Mouse (Mus musculus): ENCODE data around the gene Slc35e2. TPM values are rescaled to one million over a fixed set of nuclear protein-coding genes. Genes with fewer than 3 reads are reported as not detected.
"Not testable (repeated sequence)": the region's sequence is repeated elsewhere in the genome, so short reads cannot be mapped to it uniquely, and the experiment has no call there.

Slc35e2 gene
- total RNA-seq (2021), result 10 to 100 TPM; 11.2 to 11.4 TPM
- long read RNA-seq, experiment 1, partial matches to known transcripts, result 0 of 1 reads
- long read RNA-seq, experiment 1, other reads (novel, unspliced or antisense), result 0 of 1 reads
- long read RNA-seq, experiment 2, partial matches to known transcripts, result 0 of 2 reads
- long read RNA-seq, experiment 2, other reads (novel, unspliced or antisense), result 2 of 2 reads

DNA sequence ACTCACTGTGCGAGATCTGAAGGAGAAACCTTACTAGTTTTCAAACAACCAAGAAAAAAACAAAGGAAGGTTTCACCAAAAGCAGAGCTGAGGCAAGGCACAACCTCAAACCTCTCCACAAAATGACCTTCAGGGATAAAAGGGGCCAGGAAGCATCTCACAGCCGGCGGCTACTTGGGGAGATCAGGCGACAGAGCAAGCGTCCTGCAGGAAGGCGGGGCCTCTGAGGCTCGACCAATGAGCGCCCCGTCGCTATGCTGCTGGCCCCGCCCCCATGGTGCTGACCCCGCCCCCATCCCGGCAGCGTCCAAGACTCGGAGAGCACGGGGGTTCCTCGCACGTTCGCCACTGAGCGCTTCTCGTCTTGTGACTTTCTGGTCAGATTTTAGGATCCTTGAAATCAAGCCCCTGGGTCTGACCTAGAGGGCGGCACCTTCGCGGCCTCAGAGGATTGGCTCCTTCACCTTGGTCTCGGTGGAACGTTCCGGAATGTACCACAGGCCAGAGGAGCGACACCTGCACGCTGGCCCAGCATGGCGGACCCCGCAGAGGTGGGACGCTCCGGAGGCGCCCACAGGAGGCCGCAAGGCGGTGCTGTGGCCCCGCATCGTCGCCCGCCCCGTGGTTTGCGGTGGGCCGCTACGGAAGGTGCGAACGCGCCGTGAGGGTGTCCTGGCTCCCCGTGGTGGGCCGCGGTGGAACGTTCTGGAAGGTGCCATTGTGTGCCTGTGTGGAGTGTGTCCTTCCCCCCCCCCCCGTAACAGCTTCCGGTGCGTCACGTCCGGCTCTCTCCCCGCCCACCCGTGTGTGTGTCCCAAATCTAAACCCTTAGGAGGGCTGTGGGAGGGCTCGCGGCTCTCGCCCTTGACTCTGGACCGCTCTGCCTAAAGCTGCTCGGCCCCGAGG is at the start of gene Slc35e2:
TSS of gene Slc35e2 (plus strand) at position 326 of the 906 bp plus-strand sequence.
- intact Hi-C loops (cut with DNase I), result no loop called here
- peak; percentile 93 to 94 for DNase-seq

- DNase-seq, result no peak
- intact Hi-C loops (cut with DNase I), result no loop called here
Measured at GRCm38 (mm10) chr4:155552917-155553532, 48.2 kb upstream of the Slc35e2 start.

DNA sequence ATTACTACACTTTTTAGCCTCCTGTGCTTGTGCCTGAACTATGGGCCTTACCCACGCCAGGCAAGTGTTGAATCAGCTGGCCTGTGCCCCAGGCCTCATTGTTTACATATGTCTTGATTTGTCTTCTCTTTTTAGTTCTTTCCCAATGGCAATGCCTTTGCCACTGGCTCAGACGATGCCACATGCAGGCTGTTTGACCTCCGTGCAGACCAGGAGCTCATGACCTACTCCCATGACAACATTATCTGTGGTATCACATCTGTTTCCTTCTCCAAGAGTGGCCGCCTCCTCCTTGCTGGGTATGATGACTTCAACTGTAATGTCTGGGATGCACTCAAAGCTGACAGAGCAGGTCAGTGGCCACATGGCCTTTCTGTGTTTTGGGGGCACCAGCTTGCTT is 46.3 kb upstream of the Slc35e2 start:
- DNase-seq, result no peak
- intact Hi-C loops (cut with DNase I), result loop anchor here (2.0 kb wide), 1 partner anchor 26 kb away; no protein-coding TSS in a partner anchor

- intact Hi-C loops (cut with DNase I), result loop anchor here (2.0 kb wide), 1 partner anchor 27 kb away; no protein-coding TSS in a partner anchor
- no peak for DNase-seq
Measured at GRCm38 (mm10) chr4:155555464-155555863, 45.8 kb upstream of the Slc35e2 start.

DNA sequence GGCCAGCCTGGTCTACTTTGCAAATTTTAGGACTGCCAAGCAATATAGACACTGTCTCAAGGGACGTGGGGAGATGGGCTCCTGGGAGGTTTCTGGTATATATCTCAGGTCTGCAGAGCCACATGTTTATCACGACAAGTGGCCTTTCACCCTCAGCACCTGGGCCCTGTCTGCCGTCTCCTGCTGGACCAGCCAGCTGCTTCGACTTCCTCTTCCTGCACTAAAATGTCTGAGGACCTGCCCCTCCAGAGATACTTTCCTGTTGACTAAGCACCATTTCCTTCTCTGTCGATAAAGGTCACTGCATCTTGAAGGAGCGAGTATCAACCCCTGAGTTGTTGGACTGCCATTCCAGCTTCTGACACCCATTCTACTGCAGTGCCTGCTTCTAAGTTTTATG is 41.8 kb upstream of the Slc35e2 start:
- intact Hi-C loops (cut with DNase I), result no loop called here
- no peak for DNase-seq

DNA sequence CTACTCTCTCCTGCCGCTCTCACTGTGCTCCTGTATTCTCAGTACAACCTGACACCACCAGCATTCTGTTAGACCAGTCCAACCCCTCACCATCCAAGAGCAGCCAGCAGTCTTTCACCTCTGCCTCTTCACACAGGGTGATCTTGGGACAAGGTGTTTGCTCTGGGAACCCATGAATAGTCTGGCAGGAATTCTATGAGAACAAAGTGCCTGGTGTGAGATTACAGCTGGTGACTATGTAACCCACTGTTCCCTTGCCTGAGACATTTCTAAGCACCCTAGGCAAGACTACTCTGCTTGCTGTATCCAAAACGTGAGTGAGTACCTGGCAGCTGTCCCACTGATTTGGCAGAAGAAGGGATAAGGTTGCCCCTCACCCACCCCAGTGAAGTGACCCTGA is 40.3 kb upstream of the Slc35e2 start:
- intact Hi-C loops (cut with DNase I), result loop anchor here (5.0 kb wide), 1 partner anchor 49 kb away; no protein-coding TSS in a partner anchor
- DNase-seq, result peak in 1 of 2 experiments; percentile 44

GRCm38 (mm10) chr4:155561661-155562442 is 39.4 kb upstream of the Slc35e2 start, which contains the start of gene Nadk:
Nadk (plus strand) TSS chr4:155562378.
- DNase-seq, result peak; percentile 34 to 38
- intact Hi-C loops (cut with DNase I), result loop anchor here (5.0 kb wide), 1 partner anchor 50 kb away; no protein-coding TSS in a partner anchor

GRCm38 (mm10) chr4:155562725-155563399 is 38.4 kb upstream of the Slc35e2 start:
- intact Hi-C loops (cut with DNase I), result loop anchor here (5.0 kb wide), 1 partner anchor 51 kb away; no protein-coding TSS in a partner anchor

DNA sequence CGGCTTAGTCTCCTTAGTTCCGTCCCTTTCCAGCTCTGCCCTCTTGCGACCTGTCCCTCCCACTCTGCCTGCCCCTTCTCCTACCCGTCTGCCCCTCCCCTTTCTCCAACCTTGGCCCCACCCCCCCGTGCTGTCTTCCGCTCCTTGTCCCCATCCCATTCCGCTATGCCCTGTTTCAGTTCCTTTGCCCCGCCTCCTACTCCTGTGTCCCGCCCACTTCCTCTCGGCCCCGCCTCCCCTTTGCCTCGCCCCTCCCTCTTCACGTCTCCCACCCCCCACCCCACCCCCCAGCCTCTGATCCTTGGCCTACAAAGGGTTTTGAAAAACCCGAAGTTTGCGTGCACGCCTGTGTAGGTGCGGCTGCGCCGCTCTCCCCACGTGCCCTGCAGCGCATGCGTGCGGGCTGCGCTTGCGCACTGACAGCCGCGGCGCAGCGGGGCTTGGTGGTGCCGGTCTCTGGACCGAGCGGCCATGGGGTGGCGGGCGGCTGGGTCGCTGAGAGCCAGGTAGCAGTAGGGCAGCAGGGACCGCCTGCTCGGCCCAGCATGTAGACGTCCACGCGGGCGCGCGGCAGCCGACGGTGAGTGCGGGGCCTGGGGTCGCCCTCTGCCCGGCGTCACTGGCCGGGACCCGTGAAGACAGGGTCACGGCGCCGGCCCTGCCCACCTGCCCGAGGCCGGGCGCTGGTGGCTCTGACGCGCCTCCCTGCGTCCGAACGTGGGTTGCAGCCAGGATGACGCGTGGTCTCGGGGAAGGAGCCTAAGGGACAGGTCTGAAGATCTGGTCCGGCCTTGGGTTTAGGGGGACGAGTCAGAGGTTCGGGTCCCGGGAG is 37.6 kb upstream of the Slc35e2 start:
- peak; percentile 95 to 97 for DNase-seq

More at GRCm38 (mm10) chr4:155562725-155563399, 38.4 kb upstream of the Slc35e2 start:
- peak; percentile 73 to 83 for DNase-seq

GRCm38 (mm10) chr4:155564315-155565069 is 36.7 kb upstream of the Slc35e2 start:
- intact Hi-C loops (cut with DNase I), result loop anchor here (2.0 to 5.0 kb wide), 3 partner anchors 52 to 197 kb away; partner anchors contain the start of gene Gnb1
- peak; percentile 44 to 54 for DNase-seq

More for the DNA sequence above, 37.6 kb upstream of the Slc35e2 start:
- intact Hi-C loops (cut with DNase I), result loop anchor here (2.0 to 5.0 kb wide), 2 partner anchors 51 to 73 kb away; partner anchors contain the start of gene Gnb1

DNA sequence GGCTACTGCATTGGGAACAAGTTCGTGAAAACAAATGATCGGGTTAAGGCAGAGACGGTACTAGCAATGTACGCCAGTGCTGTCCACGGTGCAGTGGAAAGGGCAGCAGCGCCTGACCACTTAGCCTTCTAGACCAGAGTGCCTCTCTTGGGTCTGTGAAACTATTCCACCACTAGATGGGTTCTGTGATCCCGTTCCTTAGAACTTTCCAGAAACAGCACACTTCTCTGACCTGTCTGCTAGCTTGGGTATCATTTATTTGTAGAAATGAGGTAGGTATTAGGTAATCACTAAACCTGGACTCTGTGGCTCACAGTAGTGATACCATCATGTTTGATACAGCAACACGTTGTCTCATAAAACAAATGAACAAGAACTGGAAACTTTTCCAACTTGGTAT is 34.7 kb upstream of the Slc35e2 start:
- no peak for DNase-seq
- intact Hi-C loops (cut with DNase I), result loop anchor here (5.0 kb wide), 1 partner anchor 199 kb away; no protein-coding TSS in a partner anchor

- intact Hi-C loops (cut with DNase I), result loop anchor here (1.0 to 5.0 kb wide), 2 partner anchors 87 to 201 kb away; no protein-coding TSS in a partner anchor
- peak in 1 of 2 experiments; percentile 47 for DNase-seq
Measured at GRCm38 (mm10) chr4:155568170-155568569, 33.0 kb upstream of the Slc35e2 start.

- intact Hi-C loops (cut with DNase I), result loop anchor here (1.0 to 5.0 kb wide), 2 partner anchors 88 to 202 kb away; no protein-coding TSS in a partner anchor
Measured at GRCm38 (mm10) chr4:155568632-155569370, 32.4 kb upstream of the Slc35e2 start.

DNA sequence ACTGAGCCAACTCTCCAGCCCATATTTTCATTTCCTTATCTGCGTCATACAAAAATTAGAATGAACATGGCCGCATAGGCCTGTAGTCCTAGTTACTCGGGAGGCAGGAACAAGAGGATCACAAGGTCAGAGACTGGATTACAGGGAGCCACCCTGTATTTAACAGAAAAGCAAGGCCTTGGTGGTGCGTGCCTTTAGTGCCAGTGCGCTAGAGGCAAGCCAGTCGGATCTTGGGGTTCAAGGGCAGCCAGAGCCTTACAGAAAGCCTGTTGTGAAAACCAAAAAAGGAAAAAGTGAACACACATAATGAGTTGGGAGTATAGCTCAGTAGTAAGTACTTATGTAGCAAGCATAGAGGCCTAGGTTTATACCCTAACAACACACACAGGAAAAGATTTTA is 31.4 kb upstream of the Slc35e2 start:
- no peak for DNase-seq
- intact Hi-C loops (cut with DNase I), result loop anchor here (5.0 kb wide), 1 partner anchor 203 kb away; no protein-coding TSS in a partner anchor

More at GRCm38 (mm10) chr4:155568632-155569370, 32.4 kb upstream of the Slc35e2 start:
- DNase-seq, result no peak

DNA sequence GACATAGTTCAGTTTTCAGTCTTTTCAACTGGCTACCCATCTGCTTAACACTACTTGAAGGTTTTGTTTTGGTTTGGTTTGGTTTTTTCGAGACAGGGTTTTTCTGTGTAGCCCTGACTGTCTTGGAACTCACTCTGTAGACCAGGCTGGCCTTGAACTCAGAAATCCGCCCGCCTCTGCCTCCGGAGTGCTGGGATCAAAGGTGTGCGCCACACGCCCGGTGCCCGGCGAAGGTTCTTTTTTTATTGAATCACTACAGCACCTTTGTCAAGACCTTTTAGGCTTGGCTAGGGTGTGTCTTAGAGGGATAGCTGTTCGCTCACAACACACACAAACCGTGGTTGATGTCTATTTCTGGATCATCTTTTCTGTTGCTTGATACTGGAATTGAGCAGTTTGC is 30.9 kb upstream of the Slc35e2 start:
- intact Hi-C loops (cut with DNase I), result not testable (repeated sequence)

GRCm38 (mm10) chr4:155571442-155571841 is 29.8 kb upstream of the Slc35e2 start:
- no peak for DNase-seq
- intact Hi-C loops (cut with DNase I), result no loop called here

More for the DNA sequence above, 30.9 kb upstream of the Slc35e2 start:
- DNase-seq, result not testable (repeated sequence)
